Mouse (Mus musculus): ENCODE measurements around the gene Nhlrc3.

GRCm38 (mm10) chr3:53421656-53422055 lies 41.5 kb downstream of the Nhlrc3 start:
- TF ChIP-seq CTCF (IDR thresholded peaks at IDR 0.05; ENCODE audit: low read depth) (no peak), EP300 (IDR thresholded peaks at IDR 0.05; ENCODE audit: low read depth) (no peak)
